Mouse (Mus musculus) fibroblast of lung, adult 2 months (primary cell): ENCODE measurements around the gene Ces1f.
"Not testable (repeated sequence)": the region's sequence is repeated elsewhere in the genome, so short reads cannot be mapped to it uniquely, and the experiment has no call there.

Source experiments
- DNase-seq: peaks from one replicate; pipeline ENCODE4 v3.0.0-alpha.2; 2011; ENCODE audit warnings: low read depth

Ces1f gene

GRCm38 (mm10) chr8:93279556-93279955 lies at the start of gene Ces1f:
Ces1f (minus strand) TSS chr8:93279747.
- DNase-seq, result no peak

- no peak for DNase-seq
Measured at GRCm38 (mm10) chr8:93325123-93325522, 45.6 kb upstream of the Ces1f start.

- no peak for DNase-seq
Measured at GRCm38 (mm10) chr8:93317031-93317430, 37.5 kb upstream of the Ces1f start.

GRCm38 (mm10) chr8:93315557-93315956 lies 36.0 kb upstream of the Ces1f start:
- no peak for DNase-seq

GRCm38 (mm10) chr8:93283896-93284295 lies 4.3 kb upstream of the Ces1f start:
- no peak for DNase-seq

GRCm38 (mm10) chr8:93282349-93282748 lies 2.8 kb upstream of the Ces1f start:
- DNase-seq, result no peak

- DNase-seq, result no peak
Measured at GRCm38 (mm10) chr8:93278176-93278805, 1.3 kb downstream of the Ces1f start.

GRCm38 (mm10) chr8:93274609-93275008 lies 4.9 kb downstream of the Ces1f start:
- no peak for DNase-seq

- no peak for DNase-seq
Measured at GRCm38 (mm10) chr8:93273321-93273720, 6.2 kb downstream of the Ces1f start.

GRCm38 (mm10) chr8:93272686-93273085 lies 6.9 kb downstream of the Ces1f start:
- no peak for DNase-seq

GRCm38 (mm10) chr8:93261436-93261835 lies 18.1 kb downstream of the Ces1f start:
- no peak for DNase-seq

- no peak for DNase-seq
Measured at GRCm38 (mm10) chr8:93252400-93252925, 27.1 kb downstream of the Ces1f start.

GRCm38 (mm10) chr8:93246057-93246456 lies 33.5 kb downstream of the Ces1f start:
- DNase-seq, result no peak

- no peak for DNase-seq
Measured at GRCm38 (mm10) chr8:93239884-93240283, 39.7 kb downstream of the Ces1f start.

- no peak for DNase-seq
Measured at GRCm38 (mm10) chr8:93235681-93236080, 43.9 kb downstream of the Ces1f start.

- no peak for DNase-seq
Measured at GRCm38 (mm10) chr8:93234706-93235105, 44.8 kb downstream of the Ces1f start.

GRCm38 (mm10) chr8:93234068-93234467 lies 45.5 kb downstream of the Ces1f start:
- DNase-seq, result no peak

GRCm38 (mm10) chr8:93229446-93229845 lies 50.1 kb downstream of the Ces1f start, which contains the start of gene Ces1e:
Ces1e (minus strand) TSS chr8:93229619.
- DNase-seq, result no peak

GRCm38 (mm10) chr8:93228673-93229370 lies 50.7 kb downstream of the Ces1f start:
- no peak for DNase-seq

GRCm38 (mm10) chr8:93226471-93226870 lies 53.1 kb downstream of the Ces1f start:
- not testable (repeated sequence) for DNase-seq

GRCm38 (mm10) chr8:93221896-93222295 lies 57.7 kb downstream of the Ces1f start:
- no peak for DNase-seq

GRCm38 (mm10) chr8:93217867-93218266 lies 61.7 kb downstream of the Ces1f start:
- DNase-seq, result no peak

GRCm38 (mm10) chr8:93217375-93217774 lies 62.2 kb downstream of the Ces1f start:
- DNase-seq, result no peak
